Mouse (Mus musculus) neutrophil, adult 5-6 weeks (primary cell): Measurements from ENCODE around the gene Cers6. TPM values are rescaled to one million over a fixed set of nuclear protein-coding genes. Genes with fewer than 3 reads are reported as not detected.

ENCODE experiments used
- ATAC-seq: fragments of 151-379, 151-347 bp; 2 replicates; pipeline ENCODE4 v1.8.0; 2017; ENCODE audit warnings: mild to moderate bottlenecking, moderate TSS enrichment; ENCODE audit not compliant: insufficient number of reproducible peaks, poor library complexity, low FRiP score, severe bottlenecking; ENCODE audit errors: extremely low read depth
- total RNA-seq: library from RNA; stranded (forward); fragments of 200-1000 nt; gene quantifications from 2 replicates; pipeline ENCODE4 v1.2.3, GENCODE M21; 2017

The Cers6 gene
- total RNA-seq, 1 experiment from 2014 or later = 60.6 TPM

DNA sequence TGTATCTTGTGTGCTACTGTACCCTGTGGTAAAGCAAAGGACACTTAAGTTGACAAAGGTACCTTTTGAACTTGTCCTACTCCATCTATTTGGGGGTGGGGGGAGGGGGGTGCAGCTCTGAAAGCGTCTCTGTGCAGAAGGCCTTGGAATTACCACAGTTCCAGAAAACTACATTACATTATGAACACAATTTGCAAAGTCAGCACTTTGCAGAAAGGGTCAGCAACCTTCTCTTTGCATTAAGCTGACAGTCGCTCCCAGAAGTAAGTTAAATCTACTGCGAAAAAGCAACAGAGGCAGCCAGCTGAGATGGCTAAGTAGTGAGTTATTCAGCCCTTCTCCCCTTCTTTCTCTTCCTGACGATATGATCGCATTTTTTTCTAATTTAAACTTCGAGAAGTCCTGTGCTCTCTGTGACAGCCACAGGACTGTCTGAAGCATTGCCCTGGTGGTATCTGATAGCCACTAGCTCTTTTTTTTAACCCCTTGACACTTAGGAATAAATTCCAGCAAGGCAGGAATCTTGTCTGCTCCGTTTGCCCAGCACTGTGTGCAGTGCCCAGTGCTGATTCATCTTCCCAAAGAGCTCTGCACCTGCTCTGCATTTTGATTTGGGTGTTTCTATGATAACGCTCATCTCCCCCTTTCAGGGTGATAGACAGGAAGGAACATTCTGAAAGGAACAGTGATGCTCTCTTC lies 221.4 kb downstream of the Cers6 start:
- ATAC-seq = no peak

DNA sequence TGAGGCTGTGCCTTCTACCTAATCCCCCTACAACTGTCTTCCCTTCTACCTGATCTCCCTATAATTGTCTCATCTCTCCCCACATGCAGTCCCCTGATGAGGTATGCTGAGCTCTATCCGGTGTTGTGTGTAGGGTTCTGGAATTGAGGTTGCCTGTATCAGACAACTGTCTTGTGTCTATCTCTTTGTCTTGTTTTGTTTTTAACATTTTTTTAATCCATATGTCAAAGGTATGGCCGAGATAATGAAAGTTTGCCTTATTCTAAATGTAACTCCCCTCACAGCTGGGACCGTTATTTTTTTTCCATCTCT lies 221.9 kb downstream of the Cers6 start:
- ATAC-seq = no peak

DNA sequence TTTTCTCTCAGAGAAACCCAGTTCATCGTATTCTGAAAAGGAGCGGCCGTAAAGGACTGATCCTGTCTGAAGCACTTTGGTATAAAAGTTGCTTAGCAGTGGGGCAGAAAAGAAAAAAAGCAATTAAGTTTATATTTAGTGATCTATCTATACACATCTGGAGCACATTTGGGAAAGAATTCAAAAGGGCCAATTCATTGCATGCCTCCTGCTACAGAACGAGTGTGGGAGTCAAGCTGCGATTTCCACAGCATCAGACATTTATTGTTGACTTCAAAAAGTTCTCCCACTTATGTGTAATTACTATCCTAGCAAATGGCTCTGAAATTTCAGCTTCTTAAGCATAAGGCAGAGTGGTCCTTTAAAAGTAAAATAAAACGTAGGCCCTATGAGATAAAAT lies 223.2 kb downstream of the Cers6 start:
- ATAC-seq = no peak

DNA sequence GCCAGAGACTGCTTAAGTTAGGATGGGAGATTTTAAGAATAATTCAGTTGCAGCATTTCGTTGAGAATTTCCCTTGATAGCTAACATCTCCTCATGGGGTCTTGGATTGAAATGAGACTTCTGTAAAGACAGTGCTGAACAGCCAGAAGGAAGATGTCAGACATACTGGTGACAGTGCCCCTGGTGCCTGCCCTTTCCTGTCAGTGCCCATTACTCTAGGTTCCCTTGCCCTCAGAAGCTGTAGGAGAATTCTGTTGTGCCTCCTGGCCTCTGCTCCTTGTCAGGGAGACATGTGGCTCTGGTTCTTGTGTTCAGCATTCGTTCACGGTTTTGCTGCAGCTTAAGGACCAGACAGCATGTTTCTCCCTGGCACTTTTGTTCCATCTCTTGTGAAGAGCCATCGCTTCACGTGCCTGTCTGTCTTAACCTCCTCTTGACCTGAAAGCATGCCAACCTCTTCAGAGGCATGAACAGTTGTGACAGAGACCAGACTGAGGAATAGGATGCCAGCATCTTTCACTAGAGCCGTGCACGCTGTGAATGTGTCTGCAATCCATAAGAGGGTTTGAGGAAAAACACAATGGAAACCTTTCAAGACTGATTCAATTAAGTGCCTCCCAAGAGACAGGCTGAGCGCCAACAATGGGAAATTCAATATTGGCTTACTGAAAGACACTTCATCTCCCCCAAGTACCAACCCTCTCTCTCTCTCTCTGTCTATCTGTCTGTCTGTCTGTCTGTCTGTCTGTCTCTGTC lies 225.4 kb downstream of the Cers6 start:
- ATAC-seq = no peak

DNA sequence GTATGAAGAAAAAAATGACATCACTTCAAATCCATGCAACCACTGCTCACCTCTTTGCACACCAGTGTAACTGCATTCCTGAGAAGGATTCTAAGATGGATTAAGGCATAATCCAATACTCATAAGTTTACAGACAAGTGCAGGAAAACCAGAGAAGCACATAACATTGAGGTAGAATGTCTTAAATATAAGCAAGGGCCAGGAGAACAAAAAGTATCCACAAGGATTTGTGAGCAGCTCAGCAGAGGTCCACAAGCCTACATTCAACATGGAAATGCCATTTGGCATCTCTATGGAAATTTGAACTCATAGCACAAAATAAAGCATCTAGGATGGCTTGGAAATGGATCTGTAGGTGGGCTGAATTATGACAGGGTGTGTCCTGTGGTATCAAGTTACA lies 234.6 kb downstream of the Cers6 start:
- no peak for ATAC-seq

DNA sequence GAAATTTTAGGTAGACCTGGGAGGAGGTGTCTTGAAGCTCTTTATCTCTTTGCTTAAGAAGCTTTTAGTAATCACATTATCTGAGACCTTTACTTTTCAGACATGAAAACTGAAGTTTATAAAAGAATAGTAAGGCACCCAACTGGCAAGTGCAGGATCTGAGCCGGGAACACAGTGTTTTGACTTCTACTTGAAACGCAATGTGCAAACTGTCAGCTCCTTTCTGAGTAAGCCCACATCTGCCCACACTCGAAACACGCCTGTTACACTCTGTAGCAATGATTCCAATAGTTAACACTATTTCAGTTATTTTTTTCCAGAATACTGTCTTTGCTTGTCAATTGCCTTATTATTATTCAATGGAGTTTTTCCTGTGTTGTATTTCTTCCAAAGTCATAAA lies 235.6 kb downstream of the Cers6 start:
- ATAC-seq = no peak

DNA sequence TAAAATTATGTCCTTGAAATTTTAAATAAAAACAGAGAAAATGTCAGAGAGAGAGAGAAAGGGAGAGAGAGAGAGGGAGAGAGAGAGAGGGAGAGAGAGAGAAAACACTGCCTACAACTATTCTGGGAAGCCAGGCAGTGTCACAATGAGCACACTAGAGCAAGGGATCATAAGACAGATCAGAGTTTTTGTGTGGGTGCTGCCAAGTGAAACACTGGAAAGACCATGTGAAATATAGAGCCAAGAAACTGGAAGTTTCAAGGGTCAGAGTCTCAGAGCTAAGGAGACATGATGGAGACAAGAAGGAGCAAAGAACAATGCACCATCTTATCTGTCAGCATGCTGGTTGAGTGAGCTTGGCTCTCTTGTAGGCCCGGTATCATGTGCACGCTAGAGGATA lies 236.3 kb downstream of the Cers6 start:
- ATAC-seq = no peak

DNA sequence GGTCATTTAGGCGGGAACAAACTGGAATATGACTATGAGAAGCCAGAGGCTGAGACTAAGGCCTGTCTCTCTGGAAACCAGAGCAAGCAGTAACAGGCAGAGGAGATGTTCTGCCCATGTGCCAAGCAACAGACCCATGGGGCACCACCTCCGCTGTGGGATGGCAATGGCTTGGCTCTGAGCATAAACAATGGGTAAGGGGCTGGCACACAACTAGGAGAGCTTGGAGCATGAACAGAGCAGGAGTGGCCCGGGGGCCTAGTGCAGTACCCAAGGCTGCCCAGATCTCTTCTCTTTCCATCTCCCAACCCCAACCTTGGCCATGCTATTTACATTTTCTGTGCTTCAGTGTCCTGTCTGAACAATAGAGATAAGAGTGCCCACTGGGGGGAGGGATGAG lies 237.5 kb downstream of the Cers6 start:
- no peak for ATAC-seq

DNA sequence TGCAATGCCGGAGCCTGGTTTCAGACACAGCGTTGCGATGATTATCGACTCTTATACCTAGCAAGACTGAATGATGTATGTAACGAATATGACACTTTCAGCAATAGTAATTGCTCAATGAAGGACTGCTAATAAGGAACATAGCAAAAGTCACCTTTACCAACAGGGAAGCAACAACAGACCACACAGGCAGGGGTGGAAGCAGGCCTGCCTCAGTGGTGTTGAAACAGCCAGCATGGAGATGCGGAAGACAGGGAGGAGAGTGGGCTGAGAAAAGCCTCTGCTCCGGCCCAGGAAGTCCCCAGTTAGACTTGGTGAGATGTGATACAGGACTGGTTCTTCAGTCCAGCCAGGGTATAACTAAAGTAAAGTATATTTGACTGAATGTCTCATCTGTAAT lies 237.9 kb downstream of the Cers6 start:
- no peak for ATAC-seq

DNA sequence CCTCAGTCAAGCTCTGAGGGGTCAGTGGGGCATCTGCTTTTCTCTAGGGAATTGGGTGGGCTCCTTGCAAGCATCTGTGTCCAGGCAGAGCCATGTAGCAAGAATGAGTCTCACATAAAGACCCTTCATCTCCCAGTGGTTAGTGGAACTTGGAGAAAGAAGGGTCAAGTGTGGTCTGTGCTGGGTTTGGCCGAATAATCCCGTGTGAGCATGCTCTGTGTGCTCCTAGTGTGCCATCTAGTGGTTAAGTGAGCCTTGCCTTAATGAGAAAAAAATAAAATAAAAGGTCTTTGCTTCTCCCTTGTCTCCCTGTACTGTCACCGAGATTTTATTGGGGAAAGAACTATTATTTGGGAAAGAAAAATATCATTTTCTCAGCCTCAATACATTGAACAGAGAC lies 239.5 kb downstream of the Cers6 start:
- ATAC-seq = 0 out of 2 replicates have a peak, but pooled peaks have one; percentile 23

DNA sequence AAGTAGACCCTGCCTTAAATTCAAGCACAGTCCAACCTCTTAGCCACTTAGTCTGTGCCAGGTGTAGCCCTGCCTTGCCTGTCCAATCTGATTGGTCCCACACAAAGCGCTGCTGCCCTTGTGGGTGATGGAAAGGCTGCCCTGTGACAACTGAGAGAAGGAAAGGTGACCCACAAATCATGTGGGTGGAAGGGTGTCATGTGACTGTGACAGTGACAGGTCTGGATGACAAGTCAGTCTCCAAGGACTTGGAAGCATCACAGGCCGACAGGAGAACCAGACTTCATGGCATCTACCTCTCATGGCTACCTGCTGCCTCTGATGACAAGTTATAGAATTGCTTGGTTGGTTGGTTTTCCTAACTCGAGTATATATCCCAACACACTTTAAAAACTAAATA lies 242.3 kb downstream of the Cers6 start:
- ATAC-seq = no peak

DNA sequence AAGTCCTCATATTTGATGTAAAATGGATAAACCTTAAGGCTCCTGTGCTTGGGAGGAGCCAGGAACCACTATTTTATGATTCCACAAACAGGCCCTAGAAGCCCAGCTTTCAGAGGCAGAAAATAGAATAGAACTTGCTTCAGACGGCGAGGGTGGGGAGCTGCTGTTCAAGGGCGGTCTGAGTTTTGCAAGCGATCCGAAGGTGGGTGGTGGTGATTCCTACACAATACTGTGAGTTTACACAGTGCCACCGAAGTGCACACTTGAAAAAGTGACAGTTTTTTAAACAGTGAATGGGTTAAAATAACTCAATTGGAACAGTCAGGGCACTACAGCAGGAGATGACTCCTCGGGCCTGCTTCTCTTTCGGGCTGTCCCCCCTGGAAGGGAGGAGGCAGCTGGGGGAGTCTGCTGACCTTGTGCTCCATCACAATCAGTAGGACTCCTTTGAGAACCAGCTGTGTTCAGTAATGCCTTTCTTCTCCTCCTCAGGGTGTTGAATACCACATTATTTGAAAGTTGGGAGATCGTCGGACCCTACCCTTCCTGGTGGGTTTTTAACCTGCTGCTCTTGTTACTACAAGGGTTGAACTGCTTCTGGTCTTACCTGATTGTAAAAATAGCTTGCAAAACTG lies 243.4 kb downstream of the Cers6 start:
- ATAC-seq = no peak

DNA sequence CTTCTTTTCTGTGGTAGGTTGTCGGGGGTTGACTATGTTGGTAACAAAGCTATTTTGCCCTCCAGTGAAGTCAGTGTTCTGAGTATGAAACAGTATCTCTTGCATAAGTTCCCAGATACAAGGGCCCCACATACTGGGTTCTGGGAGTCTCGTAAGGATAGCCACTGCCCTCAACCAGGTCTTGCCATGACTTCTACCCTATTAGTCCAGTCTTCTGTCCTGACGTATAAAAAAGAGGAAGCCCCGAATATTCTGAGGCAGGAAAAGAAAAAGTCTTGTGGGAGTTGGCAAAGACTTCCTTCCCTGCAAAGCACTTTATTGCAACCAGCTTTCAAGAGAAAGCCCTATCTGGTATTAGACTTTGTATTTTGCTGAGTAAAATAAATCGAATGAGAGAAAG lies 248.0 kb downstream of the Cers6 start:
- no peak for ATAC-seq

DNA sequence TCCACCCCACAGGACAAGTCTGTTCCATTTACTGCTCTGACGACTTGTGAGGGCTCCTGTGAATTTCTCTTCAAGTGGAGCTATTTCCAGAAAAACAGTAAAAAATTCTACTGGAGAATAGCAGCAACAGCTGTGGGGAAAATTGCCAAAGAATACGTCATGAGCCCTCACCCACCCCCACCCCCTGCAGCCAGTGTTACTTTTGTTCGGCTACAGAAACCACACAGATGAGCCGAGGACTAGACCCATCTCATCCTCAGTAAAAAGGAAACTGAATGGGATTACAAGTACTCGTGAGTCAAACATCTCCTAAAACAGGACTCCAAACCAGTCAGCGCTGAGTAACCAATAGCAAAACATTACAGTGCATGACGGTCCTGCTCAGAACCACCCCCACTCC lies 248.5 kb downstream of the Cers6 start:
- no peak for ATAC-seq

DNA sequence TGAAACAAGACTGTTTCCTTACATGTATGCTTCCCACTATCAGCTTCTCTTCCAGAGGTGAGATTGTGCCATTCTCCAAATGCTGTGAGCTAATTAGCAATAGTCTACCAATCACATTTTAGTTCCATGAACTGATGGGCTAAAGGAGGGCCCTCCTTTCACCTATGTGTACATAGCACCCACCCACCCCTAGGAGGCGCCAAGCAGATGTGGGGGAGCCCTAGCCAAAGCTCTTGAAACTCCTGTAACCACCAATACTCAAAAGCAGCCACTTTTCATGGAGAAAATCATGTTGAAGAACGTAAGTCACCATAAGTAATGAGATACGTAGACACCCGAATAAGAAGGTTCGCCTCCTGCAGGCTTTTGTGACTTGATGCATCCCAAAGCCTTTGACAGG lies 251.4 kb downstream of the Cers6 start:
- ATAC-seq = no peak

DNA sequence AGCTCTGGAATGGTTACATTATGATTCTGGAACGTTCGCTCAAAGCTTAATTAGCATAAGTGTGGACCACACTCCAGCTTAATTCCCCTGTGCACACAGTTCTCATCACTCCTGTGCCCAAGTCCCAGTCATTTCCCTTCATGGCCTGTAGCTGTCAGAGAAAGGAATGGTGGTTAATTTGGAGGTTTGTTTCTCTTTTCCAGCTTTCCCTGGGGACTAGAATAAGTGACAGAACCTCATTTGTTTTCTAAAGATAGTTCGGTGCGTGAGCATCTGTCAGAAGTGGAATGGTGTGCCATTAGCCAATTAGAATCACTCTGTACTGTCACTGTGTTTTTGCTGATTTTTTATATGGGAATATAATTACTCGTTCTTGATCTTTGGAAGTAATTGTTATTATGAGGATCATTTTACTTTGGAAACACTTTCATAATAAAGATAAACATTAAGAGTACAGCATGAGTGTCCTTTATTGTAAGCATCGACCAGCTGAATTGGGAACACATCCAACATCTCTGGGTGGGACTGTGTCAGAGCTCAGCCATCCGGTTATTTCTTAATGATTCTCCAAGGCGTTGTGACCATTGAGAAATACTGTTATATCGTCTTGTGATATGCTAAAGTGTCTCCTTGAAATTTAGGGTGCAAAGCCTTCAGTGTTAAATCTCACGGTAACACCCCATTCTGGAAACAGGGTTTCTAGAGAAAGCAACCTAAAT lies 252.7 kb downstream of the Cers6 start:
- ATAC-seq = no peak

DNA sequence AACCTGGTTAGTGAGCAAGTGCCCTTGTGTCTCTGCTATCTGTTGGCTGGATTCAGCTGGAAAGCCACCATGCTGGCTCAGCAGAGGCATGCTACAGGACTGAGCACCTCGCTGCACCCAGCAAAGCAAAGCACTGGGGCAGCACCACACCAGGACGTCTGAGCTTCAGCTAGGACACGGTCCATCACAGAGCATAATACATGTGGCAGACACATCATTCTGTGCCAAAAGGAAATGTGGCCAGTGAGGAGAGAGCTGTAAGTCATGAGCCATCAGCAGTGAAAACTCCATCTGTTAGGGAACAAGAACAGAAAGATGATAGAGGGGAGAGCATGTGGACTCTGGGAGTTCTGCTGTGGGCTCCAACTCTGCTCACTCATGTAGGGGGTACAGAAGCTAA lies 254.7 kb downstream of the Cers6 start:
- ATAC-seq = no peak

DNA sequence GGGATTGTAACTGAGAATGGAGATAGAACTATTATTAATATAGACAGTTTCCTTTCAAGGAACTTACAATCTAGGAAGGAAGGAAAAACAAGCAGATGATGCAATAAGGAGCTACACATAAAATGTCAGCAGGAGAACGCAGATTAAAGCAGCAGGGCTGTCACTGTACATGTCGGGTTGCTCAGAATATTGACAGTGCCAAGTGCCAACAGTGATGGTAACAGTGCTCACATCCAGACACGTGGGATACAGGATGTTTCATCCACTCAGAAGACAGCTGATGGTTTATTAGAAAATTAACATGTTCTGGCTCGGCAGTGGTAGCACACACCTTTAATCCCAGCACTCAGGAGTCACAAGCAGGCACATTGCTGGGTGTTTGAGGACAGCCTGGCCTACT lies 255.5 kb downstream of the Cers6 start:
- no peak for ATAC-seq

DNA sequence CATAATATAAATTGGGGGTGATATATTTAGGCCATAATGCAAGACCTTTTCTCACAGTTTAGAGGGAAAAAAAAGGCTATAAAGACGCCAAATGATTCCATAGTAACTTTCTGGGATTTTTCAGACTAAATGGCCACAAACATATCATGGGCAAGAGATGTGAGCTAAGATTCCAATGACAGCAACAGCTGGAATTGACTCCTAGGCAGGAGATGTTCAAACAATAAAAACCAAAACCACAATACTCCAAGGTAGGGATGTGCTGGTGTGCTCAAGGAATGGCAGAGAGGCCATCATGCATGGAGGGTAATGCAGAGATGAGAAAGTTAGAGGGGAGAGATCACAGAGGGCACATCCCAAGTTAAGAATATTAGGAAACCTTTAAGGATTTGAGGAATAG lies 257.8 kb downstream of the Cers6 start:
- ATAC-seq = no peak

DNA sequence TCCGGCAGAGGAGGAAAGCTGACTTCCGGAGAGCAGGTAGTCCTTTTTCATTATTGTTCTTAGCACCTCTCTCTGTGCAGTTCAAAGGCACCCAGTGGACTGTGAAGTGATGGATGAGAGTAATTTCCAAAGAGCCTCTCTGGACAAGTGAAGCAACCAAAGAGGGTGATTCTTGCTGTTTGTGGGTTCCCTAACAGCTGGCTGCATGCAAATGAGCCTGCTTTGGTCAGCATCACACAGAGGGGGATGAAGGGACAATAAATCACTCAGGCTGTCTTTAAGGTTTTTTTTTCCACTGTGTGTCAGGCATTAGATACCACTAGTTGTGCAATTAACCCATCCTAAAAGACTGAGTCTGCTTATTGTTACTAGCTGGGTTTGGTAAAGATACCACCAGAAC lies 258.5 kb downstream of the Cers6 start:
- ATAC-seq = no peak
